11 mouse cellular contexts compared by ENCODE assay signal in genomic region chr16:92397745-92398573, GRCm38 (mm10). TPM values are rescaled to one million over a fixed set of nuclear protein-coding genes. Genes with fewer than 3 reads are reported as not detected.
A peak's percentile ranks its signal among the peaks of the same experiment; 100 is the strongest.
DNase-seq lines count a peak whose midpoint lies in the region; ATAC-seq lines count a peak whose summit lies in the region.
"Had no signal": no experiment of that assay in that cellular context is flagged by ENCODE, and none has a peak within 500 bp of the region (broad histone marks: within the 10 kb centered on the region; RNA-seq: fewer than 3 reads in every experiment).

No protein-coding gene starts in this region.

- H3K9ac ChIP-seq in liver, embryonic 16.5 days (ENCODE audit: low read depth, low read length), result no peak overlapping the region

- H3K4me1 ChIP-seq in heart, embryonic 10.5 days, result peaks cover 70% of the 10 kb centered on the region
- H3K4me1 ChIP-seq in liver, embryonic 16.5 days (ENCODE audit: control insufficient read depth, low read depth, low read length), result no peaks in the 10 kb centered on the region; the same call in 1 of the 2 replicates

- peaks cover 44% of the 10 kb centered on the region for H3K36me3 ChIP-seq in heart, embryonic 10.5 days
- no peaks in the 10 kb centered on the region for H3K36me3 ChIP-seq in liver, embryonic 16.5 days (ENCODE audit: control insufficient read depth, insufficient read depth)

- intact Hi-C loops in heart, postnatal 25 days (cut with DNase I), result no loop called here

- H3K27ac ChIP-seq in heart, embryonic 10.5 days, result peak overlapping the region; percentile 95
- no peak overlapping the region for H3K27ac ChIP-seq in liver, embryonic 16.5 days (ENCODE audit: low read length)

- peak; percentile 11; the same call in 1 of the 2 replicates for ATAC-seq in liver, embryonic 16.5 days (ENCODE audit: low read depth)
- ATAC-seq: CD4-positive, CD25-positive, alpha-beta regulatory T cell, adult 4 months had no signal

- 35% methylated on average over 10 of the region's 10 CpGs for WGBS in heart, embryonic 10.5 days
- WGBS in liver, embryonic 16.5 days (ENCODE audit: insufficient replicate concordance), result 55% methylated on average over 10 of the region's 10 CpGs

- H3K4me2 ChIP-seq in liver, embryonic 16.5 days (ENCODE audit: low read depth, low read length), result no peak overlapping the region

- no peaks in the 10 kb centered on the region for H3K27me3 ChIP-seq in heart, embryonic 10.5 days (ENCODE audit: insufficient read depth, poor library complexity, severe bottlenecking)
- H3K27me3 ChIP-seq in liver, embryonic 16.5 days (ENCODE audit: control insufficient read depth, insufficient read depth, low read depth, low read length), result peaks cover 27% of the 10 kb centered on the region

- no peak for DNase-seq in heart, embryonic 10.5 days (ENCODE audit: low spot score)
- no peak for DNase-seq in heart, postnatal 25 days (ENCODE audit: low spot score)
- DNase-seq in urinary bladder, postnatal 36 days (ENCODE audit: low spot score in 2 of 2), result peak; percentile 12 to 39
- no peak for DNase-seq in urinary bladder, postnatal 4 days (ENCODE audit: low spot score in 2 of 2)
- no peak for DNase-seq in adrenal gland, postnatal 4 days (ENCODE audit: low spot score in 2 of 2)
- DNase-seq in frontal cortex, postnatal 14 days (ENCODE audit: low spot score in 2 of 2), result no peak
- DNase-seq in layer of hippocampus, adult 9-11 months, result no peak

- peak overlapping the region; percentile 70 for H3K4me3 ChIP-seq in heart, embryonic 10.5 days
- no peak overlapping the region for H3K4me3 ChIP-seq in liver, embryonic 16.5 days (ENCODE audit: low read depth, low read length)

- H3K9me3 ChIP-seq in heart, embryonic 10.5 days, result no peaks in the 10 kb centered on the region
- H3K9me3 ChIP-seq in liver, embryonic 16.5 days (replicated peaks; ENCODE audit: control insufficient read depth, low read length), result no peaks in the 10 kb centered on the region

RNA-seq across cellular contexts. Expression of gene Kcne1, which starts 38.7 kb away (rescaled TPM):
- polyA plus RNA-seq in heart, embryonic 10.5 days (2016; fragmentation: Nextera tagmentation; extraction: Ambion mirVana), result 21.3 and 54.9 TPM in 2 replicates
- total RNA-seq in heart, postnatal 25 days (2021), result 10 to 100 TPM; 39.8 to 40.1 TPM
- not detected in 2 replicates for polyA plus RNA-seq in liver, embryonic 16.5 days (2015; fragmentation: Nextera tagmentation; extraction: Ambion mirVana)
- total RNA-seq in adrenal gland, postnatal 4 days (2021), result under 1 TPM in 1 of 2 experiments, not detected in 1; 0.34 TPM
- total RNA-seq: gastrocnemius, postnatal 4 days; neutrophil, adult 5-6 weeks had no signal
- polyA plus RNA-seq: CD4-positive, CD25-positive, alpha-beta regulatory T cell, adult 4 months had no signal

Comparison
In these comparisons a context has a peak if more than half of its experiments do, and no peak if none do; other contexts are left out.
1. DNase-seq: peak in urinary bladder, postnatal 36 days (2 of 2); none in heart, embryonic 10.5 days (single experiment), heart, postnatal 25 days (single experiment), urinary bladder, postnatal 4 days (0 of 2), adrenal gland, postnatal 4 days (0 of 2), frontal cortex, postnatal 14 days (0 of 2) and layer of hippocampus, adult 9-11 months (single experiment).
2. RNA of gene Kcne1, which starts 38.7 kb away (total RNA-seq): 39.8 to 40.1 TPM in heart, postnatal 25 days; 0.34 TPM in adrenal gland, postnatal 4 days; every median in the first group is over 10 times any median in the second.